ENCODE assay signal across 31 mouse cellular contexts in the genomic region with DNA sequence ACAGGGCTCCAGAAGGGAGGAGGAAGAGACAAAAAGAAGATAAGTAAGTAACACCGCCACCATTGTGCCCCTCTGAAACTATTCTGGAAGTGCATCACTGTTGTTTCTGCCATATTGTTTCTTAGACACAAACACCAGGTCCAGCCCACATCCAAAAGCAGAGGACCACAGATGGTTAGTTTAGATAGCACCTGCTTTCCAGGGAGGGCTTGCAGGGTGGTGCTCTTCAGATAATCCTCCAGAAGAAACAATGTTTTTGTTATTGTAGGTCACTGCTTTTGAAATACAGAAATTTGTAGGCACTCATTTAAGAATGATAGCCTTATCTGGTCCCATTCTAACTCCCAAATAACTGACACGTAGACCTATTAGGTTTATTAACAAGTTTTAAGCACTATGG. TPM values are rescaled to one million over a fixed set of nuclear protein-coding genes. Genes with fewer than 3 reads are reported as not detected.
DNase-seq lines count a peak whose midpoint lies in the region; ATAC-seq and TF ChIP-seq lines count a peak whose summit lies in the region.
"Had no signal": no experiment of that assay in that cellular context is flagged by ENCODE, and none has a peak within 500 bp of the region (broad histone marks: within the 10 kb centered on the region; RNA-seq: fewer than 3 reads in every experiment).

No protein-coding gene starts in this region.

- peak in 1 of 2 experiments; percentile 37; a peak in 1 of 4 replicates for TF ChIP-seq EP300 in MEL (IDR thresholded peaks at IDR 0.05; ENCODE audit: low read depth in 1 of 2, low read length in 2 of 2)
- peak; percentile 38; the same call in 1 of the 2 replicates for TF ChIP-seq EP300 in liver, embryonic 14.5 days (IDR thresholded peaks at IDR 0.05; ENCODE audit: low read depth)

- H3K36me3 ChIP-seq in MEL (ENCODE audit: control insufficient read depth in 1 of 2, insufficient read depth in 2 of 2, low read length in 2 of 2) = peaks cover 0 to 9% of the 10 kb centered on the region in 2 experiments; a peak in 2 of 4 replicates
- H3K36me3 ChIP-seq in liver, embryonic 14.5 days (replicated peaks; ENCODE audit: control insufficient read depth, insufficient read depth, low read depth) = no peaks in the 10 kb centered on the region
- H3K36me3 ChIP-seq in heart, embryonic 12.5 days = no peaks in the 10 kb centered on the region
- H3K36me3 ChIP-seq: embryonic facial prominence, embryonic 10.5 days; embryonic facial prominence, embryonic 13.5 days; heart, embryonic 15.5 days; hindbrain, embryonic 10.5 days; hindbrain, embryonic 13.5 days had no signal

- H3K79me2 ChIP-seq in MEL (ENCODE audit: control insufficient read depth, insufficient read depth, low read length, poor library complexity) = no peaks in the 10 kb centered on the region

- H3K9me3 ChIP-seq in MEL (replicated peaks; ENCODE audit: insufficient read depth, low read length) = no peaks in the 10 kb centered on the region
- no peaks in the 10 kb centered on the region for H3K9me3 ChIP-seq in liver, embryonic 14.5 days (ENCODE audit: control insufficient read depth, low read length)
- peaks cover 9% of the 10 kb centered on the region; the same call in 1 of the 2 replicates for H3K9me3 ChIP-seq in heart, embryonic 12.5 days (replicated peaks)
- H3K9me3 ChIP-seq: embryonic facial prominence, embryonic 10.5 days; heart, embryonic 15.5 days; hindbrain, embryonic 10.5 days; hindbrain, embryonic 13.5 days had no signal

- H3K4me2 ChIP-seq in liver, embryonic 14.5 days (ENCODE audit: low read depth) = no peak overlapping the region
- H3K4me2 ChIP-seq in heart, embryonic 12.5 days = no peak overlapping the region
- H3K4me2 ChIP-seq: embryonic facial prominence, embryonic 13.5 days; forebrain, embryonic 13.5 days; heart, embryonic 11.5 days; heart, embryonic 15.5 days; hindbrain, embryonic 13.5 days had no signal

- DNase-seq in MEL (ENCODE audit: low read depth, low spot score) = peak; percentile 27
- peak; percentile 33 for DNase-seq in c-Kit-positive CD71-positive TER-119-negative erythroid progenitor cells, embryonic 14.5 days (ENCODE audit: low read depth)
- peak in 1 of 3 experiments; percentile 13 for DNase-seq in liver, embryonic 14.5 days (ENCODE audit: low read depth in 3 of 3, low spot score in 3 of 3)
- DNase-seq in retina, postnatal 1 day = no peak
- no peak for DNase-seq in right cerebral cortex, postnatal 14 days
- DNase-seq: adrenal gland, adult 8-10 months; adrenal gland, postnatal 25 days; cerebellum, adult 11 months; cerebellum, adult 2 months; cerebellum, adult 9-11 months; cerebellum, postnatal 25 days; embryo, embryonic 11 days; gastrocnemius, postnatal 10 days; heart, adult 11 months; heart, postnatal 10 days; heart, postnatal 36 days had no signal

- peaks cover 0 to 1% of the 10 kb centered on the region in 2 experiments; a peak in 1 of 4 replicates for H3K27me3 ChIP-seq in MEL (ENCODE audit: control insufficient read depth in 1 of 2, insufficient read depth in 2 of 2, low read length in 2 of 2)
- no peaks in the 10 kb centered on the region for H3K27me3 ChIP-seq in liver, embryonic 14.5 days (ENCODE audit: control insufficient read depth, insufficient read depth, low read length)
- 0 out of 2 replicates have a peak, but pooled peaks cover 4% of the 10 kb centered on the region for H3K27me3 ChIP-seq in heart, embryonic 12.5 days (replicated peaks)
- H3K27me3 ChIP-seq: embryonic facial prominence, embryonic 13.5 days; forebrain, embryonic 13.5 days; heart, embryonic 15.5 days had no signal

- peaks cover 0 to 13% of the 10 kb centered on the region in 2 experiments; a peak in 3 of 4 replicates for H3K4me1 ChIP-seq in MEL (ENCODE audit: control insufficient read depth in 1 of 2, insufficient read depth in 2 of 2, low read length in 2 of 2)
- H3K4me1 ChIP-seq in liver, embryonic 14.5 days (replicated peaks; ENCODE audit: control insufficient read depth in 2 of 2, insufficient read depth in 2 of 2, low read length in 1 of 2) = peaks cover 0 to 8% of the 10 kb centered on the region in 2 experiments; a peak in 3 of 4 replicates
- H3K4me1 ChIP-seq in heart, embryonic 12.5 days (replicated peaks) = no peaks in the 10 kb centered on the region
- H3K4me1 ChIP-seq: embryonic facial prominence, embryonic 13.5 days; forebrain, embryonic 13.5 days; heart, embryonic 15.5 days; hindbrain, embryonic 10.5 days; hindbrain, embryonic 13.5 days had no signal

- no peak overlapping the region for H3K27ac ChIP-seq in MEL (ENCODE audit: control insufficient read depth, low read depth, low read length)
- no peak overlapping the region for H3K27ac ChIP-seq in liver, embryonic 14.5 days
- H3K27ac ChIP-seq in heart, embryonic 12.5 days (ENCODE audit: poor library complexity, severe bottlenecking) = no peak overlapping the region
- H3K27ac ChIP-seq: embryonic facial prominence, embryonic 10.5 days; embryonic facial prominence, embryonic 13.5 days; forebrain, embryonic 13.5 days; heart, embryonic 15.5 days; hindbrain, embryonic 10.5 days; hindbrain, embryonic 13.5 days had no signal

- ATAC-seq in liver, embryonic 14.5 days (ENCODE audit: insufficient read depth) = peak; percentile 62; the same call in 1 of the 2 replicates
- peak; percentile 88 for ATAC-seq in megakaryocyte progenitor cell, adult 5-6 weeks (replicated peaks; ENCODE audit: poor library complexity)
- no peak for ATAC-seq in heart, embryonic 12.5 days (ENCODE audit: insufficient number of reproducible peaks, low FRiP score)
- ATAC-seq: activated CD4-positive, CD25-positive, alpha-beta regulatory T cell, adult 4 months; CD4-positive, CD25-positive, alpha-beta regulatory T cell, adult 4 months; forebrain, embryonic 13.5 days; forebrain, embryonic 16.5 days; hindbrain, embryonic 16.5 days had no signal

- no peak for TF ChIP-seq RAD21 in MEL (IDR thresholded peaks at IDR 0.05; ENCODE audit: low read depth, low read length)

- whole genome bisulfite sequencing in liver, embryonic 14.5 days (ENCODE audit: insufficient replicate concordance) = 35% methylated on average over 2 of the region's 2 CpGs
- 77% methylated on average over 2 of the region's 2 CpGs for WGBS in heart, embryonic 12.5 days

- no peak for TF ChIP-seq POLR2A in MEL (IDR thresholded peaks at IDR 0.05; ENCODE audit: control insufficient read depth in 1 of 2, insufficient read depth in 1 of 2, low read depth in 1 of 2, low read length in 2 of 2, poor library complexity in 1 of 2)

- TF ChIP-seq CTCF in MEL (IDR thresholded peaks at IDR 0.05 in 2 of 3, conservative IDR thresholded peaks at IDR 0.05 in 1 of 3; ENCODE audit: control insufficient read depth in 1 of 3, insufficient read depth in 1 of 3, low read depth in 2 of 3, low read length in 3 of 3, poor library complexity in 1 of 3, severe bottlenecking in 1 of 3) = no peak
- TF ChIP-seq CTCF in liver, embryonic 14.5 days (IDR thresholded peaks at IDR 0.05; ENCODE audit: low read depth) = no peak

- no peak overlapping the region for H3K4me3 ChIP-seq in MEL (ENCODE audit: control insufficient read depth in 1 of 2, insufficient read depth in 1 of 2, low read depth in 2 of 2, low read length in 2 of 2)
- H3K4me3 ChIP-seq in liver, embryonic 14.5 days (ENCODE audit: insufficient read depth in 1 of 2, low read depth in 2 of 2, low read length in 2 of 2) = no peak overlapping the region
- H3K4me3 ChIP-seq in heart, embryonic 12.5 days = no peak overlapping the region
- H3K4me3 ChIP-seq: embryonic facial prominence, embryonic 10.5 days; embryonic facial prominence, embryonic 13.5 days; erythroblast, embryonic 14.5 days; forebrain, embryonic 13.5 days; heart, embryonic 15.5 days; hindbrain, embryonic 10.5 days; hindbrain, embryonic 13.5 days had no signal

- H3K9ac ChIP-seq in MEL (ENCODE audit: control insufficient read depth, low read depth, low read length, poor library complexity, severe bottlenecking) = no peak overlapping the region
- H3K9ac ChIP-seq in liver, embryonic 14.5 days (replicated peaks) = no peak overlapping the region
- no peak overlapping the region for H3K9ac ChIP-seq in heart, embryonic 12.5 days
- H3K9ac ChIP-seq: embryonic facial prominence, embryonic 13.5 days; forebrain, embryonic 13.5 days; heart, embryonic 15.5 days; hindbrain, embryonic 13.5 days had no signal

TF ChIP-seq in MEL, 35 proteins besides CTCF, POLR2A, EP300 and RAD21:
- peak; percentile 29; the same call in 1 of the 2 replicates for TF ChIP-seq GATA1 (IDR thresholded peaks at IDR 0.05; ENCODE audit: low read depth, low read length)
- no peak for TF ChIP-seq ZC3H11A (IDR thresholded peaks at IDR 0.05; ENCODE audit: low read depth, low read length)

RNA-seq across cellular contexts. Expression of a gene that starts 7.9 kb away (rescaled TPM):
- 0.07 and 0.15 TPM in 2 replicates for total RNA-seq in MEL (2012; rRNA removed)
- under 1 TPM in 1 of 2 experiments, not detected in 1; 0.21 TPM for polyA plus RNA-seq in MEL (2012; ENCODE audit: insufficient read depth in 1 of 2, insufficient read length in 2 of 2, low read depth in 1 of 2, low replicate concordance in 2 of 2, missing spikeins in 1 of 2)
- polyA plus RNA-seq in liver, embryonic 14.5 days (2012; rRNA removed) = 0.11 and 0.13 TPM in 2 replicates
- 0.10 and 0.20 TPM in 2 replicates for polyA plus RNA-seq in liver, embryonic 14.5 days (2014; fragmentation: Nextera tagmentation; extraction: Ambion mirVana)
- total RNA-seq in megakaryocyte progenitor cell, adult 5-6 weeks (2015) = not detected in 2 replicates
- 0.30 TPM in 1 of 2 replicates, not detected in the other for total RNA-seq in megakaryocyte progenitor cell, adult 5-6 weeks (2017)
- polyA plus RNA-seq in heart, embryonic 12.5 days (2016; fragmentation: Nextera tagmentation; extraction: Ambion mirVana) = 5.3 and 5.4 TPM in 2 replicates
- total RNA-seq: adrenal gland, adult 8-10 months; adrenal gland, postnatal 25 days; gastrocnemius, adult 18-20 months had no signal
- polyA plus RNA-seq: erythroblast, embryonic 14.5 days had no signal

RNA-seq across cellular contexts. Expression of a gene that starts 45.2 kb away (rescaled TPM):
- total RNA-seq in MEL (2012; rRNA removed) = 635 and 657 TPM in 2 replicates
- polyA plus RNA-seq in MEL (2012; ENCODE audit: insufficient read depth in 1 of 2, insufficient read length in 2 of 2, low read depth in 1 of 2, low replicate concordance in 2 of 2, missing spikeins in 1 of 2) = 1,000 to 10,000 TPM; 1,226 to 1,710 TPM
- polyA plus RNA-seq in liver, embryonic 14.5 days (2012; rRNA removed) = 353 and 684 TPM in 2 replicates
- 462 and 503 TPM in 2 replicates for polyA plus RNA-seq in liver, embryonic 14.5 days (2014; fragmentation: Nextera tagmentation; extraction: Ambion mirVana)
- total RNA-seq in megakaryocyte progenitor cell, adult 5-6 weeks (2015) = 1,568 and 1,722 TPM in 2 replicates
- 1,303 and 1,754 TPM in 2 replicates for total RNA-seq in megakaryocyte progenitor cell, adult 5-6 weeks (2017)
- polyA plus RNA-seq in heart, embryonic 12.5 days (2016; fragmentation: Nextera tagmentation; extraction: Ambion mirVana) = 1,461 and 1,470 TPM in 2 replicates

RNA-seq across cellular contexts. Expression of a gene that starts 45.6 kb away (rescaled TPM):
- total RNA-seq in MEL (2012; rRNA removed) = 250 and 253 TPM in 2 replicates
- 100 to 1,000 TPM in 1 of 2 experiments, not detected in 1; 177 TPM for polyA plus RNA-seq in MEL (2012; ENCODE audit: insufficient read depth in 1 of 2, insufficient read length in 2 of 2, low read depth in 1 of 2, low replicate concordance in 2 of 2, missing spikeins in 1 of 2)
- polyA plus RNA-seq in liver, embryonic 14.5 days (2012; rRNA removed) = 25.8 and 50.6 TPM in 2 replicates
- polyA plus RNA-seq in liver, embryonic 14.5 days (2014; fragmentation: Nextera tagmentation; extraction: Ambion mirVana) = 264 and 269 TPM in 2 replicates
- total RNA-seq in megakaryocyte progenitor cell, adult 5-6 weeks (2015) = 277 and 292 TPM in 2 replicates
- total RNA-seq in megakaryocyte progenitor cell, adult 5-6 weeks (2017) = 426 and 503 TPM in 2 replicates
- polyA plus RNA-seq in heart, embryonic 12.5 days (2016; fragmentation: Nextera tagmentation; extraction: Ambion mirVana) = 372 and 391 TPM in 2 replicates

Comparison
In these comparisons a context has a peak if more than half of its experiments do, and no peak if none do; other contexts are left out.
1. DNase-seq: peak in MEL (single experiment) and c-Kit-positive CD71-positive TER-119-negative erythroid progenitor cells, embryonic 14.5 days (single experiment); none in retina, postnatal 1 day (single experiment) and right cerebral cortex, postnatal 14 days (single experiment).